Mouse (Mus musculus): ENCODE measurements at regions not wholly inside any gene's neighbourhood (a gene's known extent, or its start where the extent isn't known, plus 50 kb on each side); places are given as distances from the start of the nearest gene placed in this dataset.

DNA sequence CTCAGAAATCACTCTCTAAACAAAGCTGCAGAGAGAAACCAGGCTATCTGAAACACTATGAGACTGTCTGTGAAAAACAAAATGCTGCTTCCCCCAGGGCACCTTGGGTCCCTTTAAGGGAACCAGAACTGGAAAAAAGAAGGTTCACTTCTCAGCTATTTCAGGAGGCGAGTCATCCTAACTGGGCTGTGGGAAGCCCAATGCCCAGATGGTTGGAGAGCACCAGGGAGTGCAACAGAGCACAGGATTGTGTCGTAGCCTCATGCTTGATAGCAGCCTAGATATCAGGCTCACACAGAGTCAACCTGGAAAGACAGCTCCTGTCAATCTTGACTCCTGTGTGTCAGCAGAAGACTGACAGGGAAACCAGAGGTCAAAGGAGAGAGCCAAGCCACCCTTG is 226.1 kb downstream of the Rnf144a start:
- Histone ChIP-seq H3K9ac (replicated peaks; ENCODE audit: low read depth, low read length) (no peak overlapping the region), H3K36me3 (ENCODE audit: control insufficient read depth, insufficient read depth, low read length) (no peaks in the 10 kb centered on the region), H3K9me3 (ENCODE audit: control insufficient read depth, low read length) (no peaks in the 10 kb centered on the region), H3K27me3 (ENCODE audit: control insufficient read depth, insufficient read depth, low read length) (no peaks in the 10 kb centered on the region), H3K27ac (ENCODE audit: low read depth, low read length) (no peak overlapping the region), H3K4me2 (ENCODE audit: low read depth, low read length) (no peak overlapping the region), H3K4me3 (ENCODE audit: low read depth, low read length) (no peak overlapping the region), H3K4me1 (ENCODE audit: control insufficient read depth, insufficient read depth, low read length) (no peaks in the 10 kb centered on the region)
- WGBS = 83% methylated on average over 2 of the region's 2 CpGs
- ATAC-seq (ENCODE audit: low read depth) = no peak

DNA sequence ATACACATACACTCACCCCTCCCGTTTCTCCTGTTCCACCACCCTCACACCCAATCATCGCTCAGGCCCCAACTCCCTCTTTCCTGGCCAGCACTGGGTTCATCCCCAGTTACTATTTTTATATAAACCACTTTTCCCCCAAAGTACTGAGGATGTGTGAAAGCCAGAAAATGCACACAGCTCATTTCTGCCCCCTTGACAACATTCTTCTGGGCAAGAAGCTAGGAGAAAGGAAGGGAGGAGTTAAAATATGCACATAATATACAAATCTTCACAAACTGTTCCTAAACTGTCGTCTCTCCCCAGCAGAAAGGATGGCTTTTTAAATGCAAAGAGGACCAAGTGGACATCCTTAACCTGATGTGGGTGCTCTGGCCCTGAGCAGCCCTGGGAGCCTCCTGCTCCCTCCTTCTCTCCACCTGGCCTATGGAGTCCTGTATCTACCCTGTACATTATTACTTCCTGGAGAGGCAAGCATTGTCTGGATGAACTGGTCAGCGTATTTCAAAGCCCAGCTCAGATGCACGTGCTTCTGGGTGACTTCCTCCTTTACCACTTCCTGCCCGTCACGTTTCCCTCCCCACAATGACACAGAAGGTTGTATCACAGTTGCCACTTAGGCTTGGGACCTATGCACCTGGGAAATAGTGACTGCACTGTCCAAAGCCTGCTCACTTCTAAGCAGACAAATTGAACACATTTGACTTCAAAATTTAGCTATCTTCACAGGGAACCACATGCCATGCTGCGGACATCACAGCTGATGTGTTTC is 227.8 kb downstream of the Rnf144a start:
- Histone ChIP-seq H3K4me2 (ENCODE audit: low read depth, low read length) (no peak overlapping the region), H3K27ac (ENCODE audit: low read depth, low read length) (no peak overlapping the region), H3K9ac (replicated peaks; ENCODE audit: low read depth, low read length) (no peak overlapping the region), H3K27me3 (ENCODE audit: control insufficient read depth, insufficient read depth, low read length) (no peaks in the 10 kb centered on the region), H3K4me1 (ENCODE audit: control insufficient read depth, insufficient read depth, low read length) (no peaks in the 10 kb centered on the region), H3K4me3 (ENCODE audit: low read depth, low read length) (no peak overlapping the region), H3K36me3 (ENCODE audit: control insufficient read depth, insufficient read depth, low read length) (no peaks in the 10 kb centered on the region), H3K9me3 (ENCODE audit: control insufficient read depth, low read length) (no peaks in the 10 kb centered on the region)
- no peak for ATAC-seq (ENCODE audit: low read depth)
- 84% methylated on average over 8 of the region's 8 CpGs for WGBS

DNA sequence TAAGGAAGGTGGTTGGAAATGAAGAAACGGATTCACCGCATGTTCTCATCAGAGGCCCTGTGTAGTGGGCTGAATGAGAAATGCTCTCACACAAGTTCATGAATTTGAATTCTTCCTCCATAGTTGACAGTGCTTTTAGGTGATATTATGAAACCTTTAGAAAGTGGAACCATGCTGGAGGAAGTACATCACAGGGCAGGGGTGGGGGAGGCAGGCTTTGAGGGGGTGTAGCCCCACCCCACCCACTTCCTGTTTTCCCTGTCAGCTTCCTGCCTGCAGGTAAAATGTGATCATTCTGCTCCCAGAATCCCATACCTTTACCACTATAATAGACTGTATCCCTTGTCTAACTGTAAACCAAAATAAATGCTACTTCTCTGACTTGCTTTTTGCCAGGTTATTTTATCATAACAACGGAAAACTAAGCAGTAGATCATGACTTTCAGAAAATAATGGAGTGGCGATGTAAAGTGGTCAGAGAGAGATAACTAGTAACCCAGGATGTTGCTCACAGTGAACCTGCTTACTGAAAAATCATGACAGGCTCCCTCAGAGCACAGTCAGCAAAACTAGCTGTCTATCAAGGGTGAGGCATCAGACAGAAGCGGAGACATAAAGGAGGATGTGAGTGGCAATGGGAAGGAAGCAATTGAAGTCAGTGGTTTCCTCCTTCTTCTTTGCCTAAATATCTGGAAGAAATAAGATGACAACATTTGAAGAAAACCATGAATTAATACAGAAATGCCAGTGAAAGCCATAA is 230.2 kb downstream of the Rnf144a start:
- Histone ChIP-seq H3K27ac (ENCODE audit: low read depth, low read length) (no peak overlapping the region), H3K4me1 (ENCODE audit: control insufficient read depth, insufficient read depth, low read length) (no peaks in the 10 kb centered on the region), H3K36me3 (ENCODE audit: control insufficient read depth, insufficient read depth, low read length) (no peaks in the 10 kb centered on the region), H3K4me2 (ENCODE audit: low read depth, low read length) (no peak overlapping the region), H3K4me3 (ENCODE audit: low read depth, low read length) (no peak overlapping the region), H3K9ac (replicated peaks; ENCODE audit: low read depth, low read length) (no peak overlapping the region), H3K9me3 (ENCODE audit: control insufficient read depth, low read length) (no peaks in the 10 kb centered on the region), H3K27me3 (ENCODE audit: control insufficient read depth, insufficient read depth, low read length) (no peaks in the 10 kb centered on the region)
- WGBS = 95% methylated on average over 5 of the region's 5 CpGs
- no peak for ATAC-seq (ENCODE audit: low read depth)

DNA sequence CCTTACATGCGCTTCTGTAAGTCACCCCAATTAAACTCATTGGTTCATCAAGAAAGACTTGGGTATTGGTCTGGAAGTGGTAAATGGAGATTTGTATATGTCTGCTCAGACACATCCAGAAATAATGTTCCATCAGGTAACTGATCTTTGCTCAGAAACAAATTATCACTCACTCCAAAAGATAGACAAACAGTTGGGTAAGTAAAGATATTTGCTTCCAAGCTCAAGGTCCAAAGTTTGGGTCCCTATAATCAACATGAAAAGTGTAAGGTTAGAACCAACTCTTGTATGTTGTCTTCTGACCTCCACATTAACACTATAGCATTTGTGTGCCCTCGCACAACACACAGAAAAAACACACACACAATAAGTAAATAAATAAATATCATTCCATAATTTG is 232.0 kb downstream of the Rnf144a start:
- H3K9ac ChIP-seq (replicated peaks; ENCODE audit: low read depth, low read length) = no peak overlapping the region
- WGBS = 96% methylated on average over 2 of the region's 2 CpGs
- no peak overlapping the region for H3K27ac ChIP-seq (ENCODE audit: low read depth, low read length)

DNA sequence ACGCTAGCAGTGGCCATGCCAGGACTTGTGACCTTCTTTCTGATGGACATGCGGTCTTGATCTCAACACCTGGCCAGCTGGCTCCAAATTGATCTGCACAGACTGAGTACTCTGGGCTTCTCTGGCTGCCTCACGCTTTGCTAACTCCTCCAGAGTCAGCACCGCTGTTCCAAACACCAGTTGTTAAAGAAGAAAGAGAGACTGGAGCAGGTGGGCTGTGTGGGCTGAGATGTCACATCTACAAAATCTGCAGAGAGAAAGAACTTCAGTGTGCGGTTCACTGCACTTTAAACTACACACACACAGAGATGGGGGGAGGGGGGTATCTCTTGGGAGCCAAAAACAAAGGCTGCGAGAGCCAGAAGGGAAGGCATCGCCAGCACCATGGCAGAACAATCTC is 234.2 kb downstream of the Rnf144a start:
- no peak for ATAC-seq (ENCODE audit: low read depth)
- no peaks in the 10 kb centered on the region for H3K36me3 ChIP-seq (ENCODE audit: control insufficient read depth, insufficient read depth, low read length)

More for the DNA sequence above, 232.0 kb downstream of the Rnf144a start:
- Histone ChIP-seq H3K4me3 (ENCODE audit: low read depth, low read length) (no peak overlapping the region), H3K9me3 (ENCODE audit: control insufficient read depth, low read length) (no peaks in the 10 kb centered on the region), H3K36me3 (ENCODE audit: control insufficient read depth, insufficient read depth, low read length) (no peaks in the 10 kb centered on the region), H3K27me3 (ENCODE audit: control insufficient read depth, insufficient read depth, low read length) (no peaks in the 10 kb centered on the region), H3K4me1 (ENCODE audit: control insufficient read depth, insufficient read depth, low read length) (no peaks in the 10 kb centered on the region), H3K4me2 (ENCODE audit: low read depth, low read length) (no peak overlapping the region)
- ATAC-seq (ENCODE audit: low read depth) = no peak

DNA sequence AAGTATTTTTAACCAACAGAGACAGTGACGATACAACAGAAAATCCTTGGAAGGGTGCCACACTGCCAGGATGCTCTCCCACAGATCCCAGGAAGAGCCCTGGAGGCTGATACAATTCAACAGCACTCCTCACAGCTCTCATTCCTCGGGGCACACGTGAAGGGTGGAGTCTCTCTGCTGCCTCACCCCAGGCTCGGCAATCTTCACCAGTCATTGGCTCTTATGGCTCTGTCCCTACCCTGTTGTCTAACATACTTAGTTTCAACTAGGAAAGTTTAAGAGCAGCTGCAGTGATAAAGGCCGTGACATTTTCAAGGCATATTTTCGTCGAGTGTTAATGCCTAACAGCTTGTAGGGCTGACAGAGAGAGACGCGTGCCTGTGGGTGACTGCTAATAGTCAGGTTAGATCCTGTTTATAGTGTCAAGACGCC is 238.8 kb downstream of the Rnf144a start:
- Histone ChIP-seq H3K4me1 (ENCODE audit: control insufficient read depth, insufficient read depth, low read length) (no peaks in the 10 kb centered on the region), H3K36me3 (ENCODE audit: control insufficient read depth, insufficient read depth, low read length) (no peaks in the 10 kb centered on the region), H3K27me3 (ENCODE audit: control insufficient read depth, insufficient read depth, low read length) (no peaks in the 10 kb centered on the region), H3K9ac (replicated peaks; ENCODE audit: low read depth, low read length) (no peak overlapping the region), H3K4me3 (ENCODE audit: low read depth, low read length) (no peak overlapping the region), H3K27ac (ENCODE audit: low read depth, low read length) (no peak overlapping the region), H3K4me2 (ENCODE audit: low read depth, low read length) (no peak overlapping the region), H3K9me3 (ENCODE audit: control insufficient read depth, low read length) (no peaks in the 10 kb centered on the region)
- no peak for ATAC-seq (ENCODE audit: low read depth)
- 67% methylated on average over 10 of the region's 10 CpGs for WGBS

More for the DNA sequence above, 234.2 kb downstream of the Rnf144a start:
- Histone ChIP-seq H3K9me3 (ENCODE audit: control insufficient read depth, low read length) (no peaks in the 10 kb centered on the region), H3K9ac (replicated peaks; ENCODE audit: low read depth, low read length) (no peak overlapping the region), H3K27ac (ENCODE audit: low read depth, low read length) (no peak overlapping the region), H3K4me3 (ENCODE audit: low read depth, low read length) (no peak overlapping the region), H3K4me1 (ENCODE audit: control insufficient read depth, insufficient read depth, low read length) (no peaks in the 10 kb centered on the region), H3K4me2 (ENCODE audit: low read depth, low read length) (no peak overlapping the region), H3K27me3 (ENCODE audit: control insufficient read depth, insufficient read depth, low read length) (no peaks in the 10 kb centered on the region)
- WGBS = 68% methylated on average over 7 of the region's 7 CpGs

DNA sequence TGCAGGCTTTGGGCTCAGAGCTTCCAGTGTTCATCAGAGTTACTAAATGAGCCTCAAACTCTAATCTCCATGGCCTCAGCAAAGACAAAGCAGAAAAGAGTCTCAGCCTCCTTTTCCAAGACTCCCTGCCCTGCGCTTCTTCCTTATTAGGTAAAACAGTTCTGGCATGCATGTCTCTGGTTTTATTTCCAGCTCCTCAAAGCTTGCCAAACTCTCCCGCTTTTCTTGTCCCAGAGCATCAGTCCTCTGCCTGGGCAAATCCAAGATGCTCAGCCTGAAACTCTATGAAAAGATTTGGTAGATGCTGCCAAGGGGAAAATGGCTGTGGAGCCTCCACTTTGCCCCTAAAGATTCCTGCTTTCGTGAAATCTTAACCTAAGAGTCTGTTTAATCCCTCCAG is 251.6 kb downstream of the Rnf144a start:
- H3K4me3 ChIP-seq (ENCODE audit: low read depth, low read length) = no peak overlapping the region
- ATAC-seq (ENCODE audit: low read depth) = no peak
- H3K27me3 ChIP-seq (ENCODE audit: control insufficient read depth, insufficient read depth, low read length) = no peaks in the 10 kb centered on the region
- WGBS = 75% methylated on average over 3 of the region's 3 CpGs
- no peaks in the 10 kb centered on the region for H3K9me3 ChIP-seq (ENCODE audit: control insufficient read depth, low read length)
- no peak overlapping the region for H3K9ac ChIP-seq (replicated peaks; ENCODE audit: low read depth, low read length)
- H3K36me3 ChIP-seq (ENCODE audit: control insufficient read depth, insufficient read depth, low read length) = no peaks in the 10 kb centered on the region
- no peak overlapping the region for H3K27ac ChIP-seq (ENCODE audit: low read depth, low read length)
- no peaks in the 10 kb centered on the region for H3K4me1 ChIP-seq (ENCODE audit: control insufficient read depth, insufficient read depth, low read length)
- H3K4me2 ChIP-seq (ENCODE audit: low read depth, low read length) = no peak overlapping the region

DNA sequence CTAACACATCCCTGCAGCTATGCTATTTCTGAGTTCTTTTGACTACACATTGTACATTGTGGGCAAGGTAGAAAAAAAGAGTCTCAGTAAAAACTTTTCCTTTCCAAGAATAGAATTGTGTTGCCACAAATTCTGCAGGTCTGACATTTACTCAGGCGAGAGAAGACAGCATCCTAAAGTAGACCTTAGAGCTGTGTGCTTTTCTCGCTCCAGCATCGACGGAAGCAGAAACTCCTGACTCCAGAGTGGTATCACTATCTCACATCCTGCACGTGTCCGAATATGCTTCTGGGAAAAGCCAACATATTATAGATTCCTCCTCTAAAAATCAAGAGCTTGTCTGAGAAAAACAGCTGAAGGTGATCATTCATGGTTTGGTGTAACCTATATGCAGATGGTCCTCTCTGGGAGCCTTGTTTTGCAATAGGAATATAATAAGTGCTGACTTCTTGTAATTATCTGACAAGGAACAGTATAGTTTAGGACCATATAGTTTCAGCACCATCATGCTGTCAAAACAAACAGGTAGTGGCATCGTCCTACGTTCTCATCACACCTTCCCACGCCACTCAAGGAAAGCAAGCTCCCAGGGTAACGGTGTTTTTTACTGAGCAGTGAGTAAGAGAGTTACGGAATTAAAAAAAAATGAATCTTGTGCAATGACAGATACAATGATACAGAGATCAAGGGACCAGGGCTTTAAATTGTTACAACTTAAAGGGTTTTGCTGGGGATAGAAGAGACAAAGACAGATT is 254.0 kb downstream of the Rnf144a start:
- Histone ChIP-seq H3K4me2 (ENCODE audit: low read depth, low read length) (no peak overlapping the region), H3K4me1 (ENCODE audit: control insufficient read depth, insufficient read depth, low read length) (no peaks in the 10 kb centered on the region), H3K4me3 (ENCODE audit: low read depth, low read length) (no peak overlapping the region), H3K36me3 (ENCODE audit: control insufficient read depth, insufficient read depth, low read length) (no peaks in the 10 kb centered on the region), H3K9ac (replicated peaks; ENCODE audit: low read depth, low read length) (no peak overlapping the region), H3K27me3 (ENCODE audit: control insufficient read depth, insufficient read depth, low read length) (no peaks in the 10 kb centered on the region), H3K27ac (ENCODE audit: low read depth, low read length) (no peak overlapping the region), H3K9me3 (ENCODE audit: control insufficient read depth, low read length) (no peaks in the 10 kb centered on the region)
- 89% methylated on average over 11 of the region's 11 CpGs for WGBS
- ATAC-seq (ENCODE audit: low read depth) = no peak

DNA sequence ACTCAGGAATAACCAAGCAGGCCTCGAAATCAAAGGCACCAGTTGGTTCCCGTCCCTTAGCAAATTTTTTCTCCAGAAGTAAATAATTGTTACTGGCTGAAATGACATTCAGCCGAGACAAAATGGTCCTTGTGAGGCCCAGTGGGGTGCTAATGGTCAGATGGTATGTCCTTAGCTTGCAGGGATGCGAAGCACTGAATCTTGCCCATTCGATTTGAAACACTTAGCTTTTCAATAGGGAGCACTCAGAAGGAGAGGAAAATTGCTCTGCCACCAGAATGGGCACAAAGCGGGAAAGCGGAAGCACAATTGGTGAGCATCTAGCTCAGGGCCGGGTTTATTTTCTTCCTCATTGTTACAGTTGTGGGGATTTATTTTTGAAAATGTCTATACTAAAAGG is 262.1 kb downstream of the Rnf144a start:
- Histone ChIP-seq H3K9ac (replicated peaks; ENCODE audit: low read depth, low read length) (no peak overlapping the region), H3K36me3 (ENCODE audit: control insufficient read depth, insufficient read depth, low read length) (no peaks in the 10 kb centered on the region), H3K27me3 (ENCODE audit: control insufficient read depth, insufficient read depth, low read length) (no peaks in the 10 kb centered on the region), H3K4me1 (ENCODE audit: control insufficient read depth, insufficient read depth, low read length) (no peaks in the 10 kb centered on the region), H3K27ac (ENCODE audit: low read depth, low read length) (no peak overlapping the region), H3K4me3 (ENCODE audit: low read depth, low read length) (no peak overlapping the region), H3K4me2 (ENCODE audit: low read depth, low read length) (no peak overlapping the region), H3K9me3 (ENCODE audit: control insufficient read depth, low read length) (no peaks in the 10 kb centered on the region)
- no peak for ATAC-seq (ENCODE audit: low read depth)
- 25% methylated on average over 8 of the region's 8 CpGs for WGBS
